Mouse (Mus musculus): ENCODE measurements around the gene Plxdc1. TPM values are rescaled to one million over a fixed set of nuclear protein-coding genes. Genes with fewer than 3 reads are reported as not detected.

Plxdc1 gene
- total RNA-seq, 2 experiments from 2014 or later = 42.2 to 46.7 TPM

DNA sequence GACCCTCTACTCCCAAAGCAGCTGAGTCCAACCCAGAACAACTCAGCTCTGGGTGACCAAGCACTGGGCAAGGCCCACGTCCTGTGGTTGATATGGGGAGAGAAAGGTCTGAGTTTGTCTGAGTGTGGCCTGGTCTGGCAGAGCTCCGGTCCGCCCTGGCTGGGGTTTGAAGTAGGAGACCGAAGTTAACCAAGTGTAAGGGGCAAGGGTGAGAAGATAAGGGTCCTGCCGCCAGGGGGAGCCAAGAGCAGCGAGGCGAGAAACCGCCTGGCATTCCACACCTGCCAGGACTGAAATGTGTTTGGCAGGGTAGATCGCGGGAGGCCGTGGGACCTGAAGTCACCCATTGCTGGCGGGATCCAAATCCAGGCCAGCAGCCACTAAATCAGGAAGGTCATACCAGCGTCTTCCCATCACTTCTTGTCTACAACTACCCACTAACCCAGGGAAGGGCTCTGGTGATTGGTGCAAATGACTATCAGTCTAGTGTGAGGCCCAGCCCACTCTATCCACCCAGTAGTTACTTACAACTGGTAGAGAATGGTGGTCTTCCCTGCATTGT lies 8.4 kb upstream of the Plxdc1 start:
- peak; percentile 61 to 79 for DNase-seq (ENCODE audit: low spot score in 2 of 2)

GRCm38 (mm10) chr11:97988530-97989096 lies 2.4 kb upstream of the Plxdc1 start:
- peak; percentile 88 for DNase-seq (ENCODE audit: low spot score in 2 of 2)

DNA sequence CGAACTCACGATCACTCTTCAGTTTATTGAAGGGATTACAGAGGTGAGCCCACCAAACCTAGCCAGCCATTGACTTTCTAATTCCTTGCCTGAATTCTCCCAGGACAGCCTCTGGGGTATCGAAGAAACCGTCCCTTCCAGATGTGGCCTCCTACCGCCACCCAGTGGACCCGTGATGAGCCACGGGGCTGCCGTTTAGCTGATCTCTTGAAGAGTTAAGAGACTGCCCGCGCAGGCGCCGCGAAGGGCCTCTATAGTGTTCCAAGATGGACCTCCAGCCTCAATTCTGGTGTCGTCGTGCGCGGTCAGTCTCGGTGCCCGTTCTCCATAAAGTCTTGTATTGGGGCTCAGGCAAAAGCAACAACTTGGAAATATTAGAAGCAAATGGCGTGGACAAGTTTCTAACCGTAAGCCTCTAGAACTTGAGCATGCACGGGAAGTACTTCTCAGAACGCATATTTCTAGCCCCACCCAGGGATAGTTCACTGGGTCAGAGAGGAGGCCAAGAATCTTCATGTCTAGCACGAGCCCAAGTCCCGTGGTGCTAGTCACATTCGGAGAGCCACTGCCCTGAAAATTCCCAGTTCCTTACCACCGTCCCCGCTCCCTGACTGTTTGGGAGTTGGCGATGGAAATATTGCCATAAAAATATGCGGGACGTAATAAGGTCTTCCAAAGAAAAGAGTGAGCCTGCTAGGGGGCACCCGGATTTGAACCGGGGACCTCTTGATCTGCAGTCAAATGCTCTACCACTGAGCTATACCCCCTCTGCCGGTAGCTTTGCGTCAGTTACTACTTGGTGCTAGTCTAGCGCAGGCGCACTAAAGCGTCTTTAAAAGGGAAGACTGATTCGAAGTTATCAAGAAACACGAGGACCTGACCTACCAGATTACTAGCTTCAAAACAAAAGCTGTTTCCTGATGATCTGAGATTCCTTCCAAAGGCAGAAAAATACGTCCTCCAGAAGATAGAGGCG lies 1.6 kb upstream of the Plxdc1 start:
- DNase-seq (ENCODE audit: low spot score in 2 of 2) = peak; percentile 94 to 96

DNA sequence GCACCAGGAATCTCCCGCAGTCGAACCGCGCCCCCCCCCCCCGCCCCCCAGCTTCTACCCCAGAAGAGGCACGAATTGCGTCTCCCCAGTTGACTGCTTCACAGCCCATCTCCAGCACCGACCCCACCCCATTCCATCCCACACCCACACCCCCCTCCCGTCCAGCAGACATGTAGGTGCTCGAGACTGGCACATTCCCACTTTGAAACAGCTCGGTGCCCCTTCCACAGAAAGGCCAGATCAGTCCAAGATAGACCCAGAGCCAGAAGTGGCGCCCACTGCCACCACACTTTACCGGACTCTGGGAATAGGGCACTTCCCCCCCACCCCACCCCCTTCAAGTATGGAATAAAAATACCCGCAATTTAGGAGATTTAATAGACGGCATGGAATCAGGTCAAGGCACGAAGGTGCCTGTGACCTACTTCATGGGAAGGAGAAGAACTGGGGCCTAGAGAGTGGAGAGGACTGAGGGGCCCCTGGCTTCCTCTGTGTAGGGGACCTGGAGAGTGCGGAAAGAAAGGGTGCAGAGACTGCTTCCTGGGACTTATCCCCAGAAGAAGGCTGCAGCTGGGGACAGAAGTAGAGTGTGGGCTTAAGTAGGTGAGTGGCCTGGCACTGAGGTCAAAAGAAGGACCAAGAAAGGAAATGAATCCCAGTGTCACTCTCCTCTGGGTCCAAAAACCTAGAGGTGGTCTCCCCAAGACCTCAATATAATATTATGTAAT lies 658 bp upstream of the Plxdc1 start:
- no peak for DNase-seq (ENCODE audit: low spot score in 2 of 2)

- no peak for DNase-seq (ENCODE audit: low spot score in 2 of 2)
Measured at GRCm38 (mm10) chr11:97983983-97984382, 2.3 kb downstream of the Plxdc1 start.

- no peak for DNase-seq (ENCODE audit: low spot score in 2 of 2)
Measured at GRCm38 (mm10) chr11:97983506-97983905, 2.7 kb downstream of the Plxdc1 start.

GRCm38 (mm10) chr11:97982721-97983120 lies 3.5 kb downstream of the Plxdc1 start:
- no peak for DNase-seq (ENCODE audit: low spot score in 2 of 2)

GRCm38 (mm10) chr11:97980531-97980966 lies 5.7 kb downstream of the Plxdc1 start:
- DNase-seq (ENCODE audit: low spot score in 2 of 2) = no peak

GRCm38 (mm10) chr11:97979824-97980495 lies 6.3 kb downstream of the Plxdc1 start:
- DNase-seq (ENCODE audit: low spot score in 2 of 2) = no peak

DNA sequence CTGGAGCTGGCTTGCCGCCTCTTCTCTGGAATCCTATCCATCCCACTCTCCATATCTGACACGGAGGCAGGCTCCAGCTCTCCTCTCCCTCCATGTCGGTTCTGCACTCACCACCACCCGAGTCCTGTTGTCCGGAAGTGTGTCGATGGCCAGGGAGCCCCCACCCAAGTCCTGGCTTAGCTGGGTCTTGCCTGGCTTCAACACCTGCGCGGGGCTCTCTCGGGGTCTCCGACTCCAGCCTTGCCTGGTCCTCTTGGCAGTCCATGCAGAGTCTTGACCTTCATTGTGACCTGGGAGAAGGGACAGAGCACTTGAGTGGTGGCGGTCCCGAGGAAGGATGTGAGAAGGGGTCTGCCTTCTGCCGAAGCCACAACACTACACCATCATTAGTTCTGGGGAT lies 7.9 kb downstream of the Plxdc1 start:
- no peak for DNase-seq (ENCODE audit: low spot score in 2 of 2)

- DNase-seq (ENCODE audit: low spot score in 2 of 2) = no peak
Measured at GRCm38 (mm10) chr11:97977797-97978196, 8.4 kb downstream of the Plxdc1 start.

GRCm38 (mm10) chr11:97974746-97975145 lies 11.5 kb downstream of the Plxdc1 start:
- DNase-seq (ENCODE audit: low spot score in 2 of 2) = no peak

- DNase-seq (ENCODE audit: low spot score in 2 of 2) = no peak
Measured at GRCm38 (mm10) chr11:97974141-97974540, 12.1 kb downstream of the Plxdc1 start.

DNA sequence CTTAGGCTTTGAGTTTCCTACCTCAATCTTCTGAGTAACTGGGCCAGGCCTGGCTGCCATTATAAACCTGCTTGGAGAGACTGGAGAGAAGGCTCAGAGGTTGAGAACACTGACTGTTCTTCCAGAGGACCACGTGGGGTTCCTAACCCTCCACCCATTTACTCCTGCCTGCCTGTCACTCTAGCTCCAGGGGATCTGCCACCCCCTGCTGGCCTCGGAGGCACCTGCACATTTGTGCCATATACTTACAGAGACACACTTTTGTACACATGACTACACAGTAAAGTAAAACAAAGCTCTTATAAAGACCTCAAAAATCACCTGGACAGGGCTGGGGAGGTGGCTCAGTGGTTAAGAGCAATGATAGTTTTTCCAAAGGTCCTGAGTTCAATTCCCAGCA lies 13.8 kb downstream of the Plxdc1 start:
- no peak for DNase-seq (ENCODE audit: low spot score in 2 of 2)

DNA sequence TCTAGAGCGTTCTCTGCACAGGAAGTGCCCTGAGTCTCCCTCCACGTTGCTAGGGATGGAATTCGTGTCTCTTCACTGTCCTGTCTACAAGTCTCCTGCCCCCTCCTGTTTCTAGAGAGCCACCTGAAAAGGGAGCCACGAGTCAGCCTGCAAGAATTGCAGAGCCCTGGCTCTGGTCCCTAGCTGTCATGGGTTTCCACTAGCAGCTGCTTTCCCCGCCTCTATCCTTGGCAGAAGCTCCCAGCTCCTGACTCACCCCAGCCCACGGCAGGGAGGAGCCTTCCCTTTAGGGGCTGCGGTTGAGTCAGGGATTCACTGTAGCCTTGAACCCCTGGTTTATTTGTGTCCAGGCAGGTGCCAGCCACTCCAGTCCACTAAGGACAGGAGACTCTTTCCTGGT lies 15.0 kb downstream of the Plxdc1 start:
- peak; percentile 88 to 91 for DNase-seq (ENCODE audit: low spot score in 2 of 2)

- no peak for DNase-seq (ENCODE audit: low spot score in 2 of 2)
Measured at GRCm38 (mm10) chr11:97970771-97971170, 15.5 kb downstream of the Plxdc1 start.

DNA sequence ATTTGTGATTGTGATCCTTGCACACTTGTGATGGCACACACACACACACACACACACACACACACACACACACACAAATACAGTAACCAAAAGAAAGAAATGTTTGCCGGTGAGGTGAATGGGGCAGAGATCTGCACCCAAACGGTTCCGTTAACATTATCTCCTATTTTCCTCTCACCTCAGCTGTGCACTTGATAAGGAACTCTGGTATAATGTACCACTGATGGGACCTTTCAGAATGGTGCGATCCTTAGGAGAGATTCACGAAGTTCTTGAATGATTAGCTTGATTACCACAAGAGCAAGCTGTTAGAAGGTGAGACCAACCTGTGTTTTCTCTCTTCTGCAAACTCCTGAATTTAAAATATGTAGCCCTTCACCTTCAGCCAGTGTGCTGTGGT lies 17.9 kb downstream of the Plxdc1 start:
- DNase-seq (ENCODE audit: low spot score in 2 of 2) = no peak

DNA sequence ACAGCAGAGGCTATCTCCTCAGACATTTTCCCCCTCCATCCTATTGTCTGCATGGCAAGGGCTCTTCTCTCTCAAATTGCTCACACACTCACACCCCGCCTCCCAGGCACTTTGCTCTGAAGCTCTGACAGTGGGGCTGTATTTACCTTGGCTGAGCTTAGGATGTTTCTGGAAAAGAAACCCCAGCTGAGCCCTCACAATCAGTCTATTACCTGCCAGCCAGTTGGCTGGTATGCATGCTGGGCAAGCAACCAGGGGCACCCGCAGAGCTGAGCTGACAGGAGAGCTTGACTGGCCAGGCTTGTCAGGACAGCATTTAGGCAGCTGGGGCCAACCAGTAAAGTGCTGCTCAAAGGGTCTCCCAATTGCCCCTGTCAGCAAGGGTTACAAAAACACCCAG lies 19.1 kb downstream of the Plxdc1 start:
- no peak for DNase-seq (ENCODE audit: low spot score in 2 of 2)

- DNase-seq (ENCODE audit: low spot score in 2 of 2) = no peak
Measured at GRCm38 (mm10) chr11:97960907-97961306, 25.3 kb downstream of the Plxdc1 start.

DNA sequence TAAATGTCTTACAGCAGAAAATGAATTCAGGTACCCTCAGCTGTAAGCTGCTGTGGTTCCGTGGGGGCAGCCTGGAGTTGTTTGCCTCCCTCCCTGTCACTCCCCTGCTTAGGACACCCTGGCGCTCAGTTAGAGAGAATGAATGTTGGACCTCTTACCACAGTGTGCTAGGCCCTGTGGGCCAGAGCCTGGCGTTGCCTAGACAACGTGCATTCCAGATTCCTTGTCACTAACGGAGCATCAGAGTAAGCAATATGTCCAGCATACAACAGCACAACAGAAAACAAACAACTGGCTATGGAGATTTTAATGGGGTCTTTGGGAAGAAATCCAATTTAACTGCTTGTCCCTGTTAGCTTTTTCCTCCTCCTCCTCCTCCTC lies 27.0 kb downstream of the Plxdc1 start:
- DNase-seq (ENCODE audit: low spot score in 2 of 2) = no peak

Measured in left cerebral cortex, adult 18-20 months (tissue).